Mouse (Mus musculus): ENCODE data around the gene Dnajc16. TPM values are rescaled to one million over a fixed set of nuclear protein-coding genes. Genes with fewer than 3 reads are reported as not detected.

Dnajc16 gene
- polyA plus RNA-seq, 1 experiment from 2014 or later: 5.2 TPM

DNA sequence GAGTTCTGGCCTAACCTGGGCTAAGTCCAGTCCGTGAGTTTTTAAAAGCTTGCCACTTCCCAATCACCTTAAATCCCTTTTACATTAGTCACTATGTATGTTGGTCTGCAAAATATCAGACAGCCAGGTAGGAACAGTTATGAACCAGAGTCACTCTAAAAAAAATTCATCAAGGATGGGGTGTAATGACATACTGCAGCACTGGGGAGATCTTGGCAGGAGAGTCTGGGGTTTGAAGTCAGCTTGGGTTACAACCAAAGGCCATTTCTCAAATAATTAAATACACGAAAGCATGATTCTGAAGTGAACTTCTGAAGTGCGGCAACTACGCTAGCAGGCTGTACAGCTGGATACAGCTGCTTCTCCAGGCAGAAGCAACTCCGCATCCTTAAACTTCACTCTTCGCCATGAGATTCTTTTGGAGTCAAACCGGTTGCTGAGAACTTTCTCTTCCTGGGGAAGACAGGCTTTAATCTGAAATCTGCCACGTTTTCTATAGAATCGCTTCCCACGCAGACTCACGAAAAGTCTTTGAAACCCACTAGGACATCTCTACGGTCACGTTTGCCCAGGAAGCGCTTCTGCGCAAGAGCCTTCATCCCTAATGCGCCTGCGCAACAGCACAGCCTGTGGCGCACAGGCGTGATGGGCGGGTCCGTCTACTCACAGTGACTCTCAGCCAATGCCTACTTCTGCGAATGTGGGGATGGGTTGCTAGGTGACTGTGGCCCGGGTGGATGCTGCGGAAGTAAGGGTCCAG, 56.1 kb downstream of the Dnajc16 start:
- H3K27me3 ChIP-seq (ENCODE audit: control insufficient read depth, insufficient read depth, low read length): no peaks in the 10 kb centered on the region
- H3K9ac ChIP-seq (ENCODE audit: low read depth, low read length): peak overlapping the region; percentile 50
- ATAC-seq (ENCODE audit: low FRiP score, low TSS enrichment): peak; percentile 97
- H3K36me3 ChIP-seq (ENCODE audit: control insufficient read depth, insufficient read depth, low read length): no peaks in the 10 kb centered on the region
- peak overlapping the region; percentile 39; the same call in 1 of the 2 replicates for H3K27ac ChIP-seq (ENCODE audit: low read depth, low read length)
- H3K4me2 ChIP-seq (replicated peaks; ENCODE audit: low read depth, low read length): peak overlapping the region; percentile 50
- H3K4me3 ChIP-seq (ENCODE audit: low read length): peak overlapping the region; percentile 34
- 7% methylated on average over 24 of the region's 24 CpGs for WGBS
- no peaks in the 10 kb centered on the region for H3K9me3 ChIP-seq (ENCODE audit: control insufficient read depth, low read length)
- peaks cover 3% of the 10 kb centered on the region; the same call in 1 of the 2 replicates for H3K4me1 ChIP-seq (ENCODE audit: control insufficient read depth, insufficient read depth, low read length)

- H3K27ac ChIP-seq (ENCODE audit: low read depth, low read length): no peak overlapping the region
- no peak for ATAC-seq (ENCODE audit: low FRiP score, low TSS enrichment)
- no peak overlapping the region for H3K9ac ChIP-seq (ENCODE audit: low read depth, low read length)
- no peak overlapping the region for H3K4me2 ChIP-seq (replicated peaks; ENCODE audit: low read depth, low read length)
- no peaks in the 10 kb centered on the region for H3K9me3 ChIP-seq (ENCODE audit: control insufficient read depth, low read length)
- WGBS: 77% methylated on average over 5 of the region's 5 CpGs
- H3K27me3 ChIP-seq (ENCODE audit: control insufficient read depth, insufficient read depth, low read length): no peaks in the 10 kb centered on the region
- H3K4me3 ChIP-seq (ENCODE audit: low read length): no peak overlapping the region
- no peaks in the 10 kb centered on the region for H3K36me3 ChIP-seq (ENCODE audit: control insufficient read depth, insufficient read depth, low read length)
- peaks cover 3% of the 10 kb centered on the region; the same call in 1 of the 2 replicates for H3K4me1 ChIP-seq (ENCODE audit: control insufficient read depth, insufficient read depth, low read length)
Observed at GRCm38 (mm10) chr4:141731766-141732165, 59.0 kb downstream of the Dnajc16 start.

DNA sequence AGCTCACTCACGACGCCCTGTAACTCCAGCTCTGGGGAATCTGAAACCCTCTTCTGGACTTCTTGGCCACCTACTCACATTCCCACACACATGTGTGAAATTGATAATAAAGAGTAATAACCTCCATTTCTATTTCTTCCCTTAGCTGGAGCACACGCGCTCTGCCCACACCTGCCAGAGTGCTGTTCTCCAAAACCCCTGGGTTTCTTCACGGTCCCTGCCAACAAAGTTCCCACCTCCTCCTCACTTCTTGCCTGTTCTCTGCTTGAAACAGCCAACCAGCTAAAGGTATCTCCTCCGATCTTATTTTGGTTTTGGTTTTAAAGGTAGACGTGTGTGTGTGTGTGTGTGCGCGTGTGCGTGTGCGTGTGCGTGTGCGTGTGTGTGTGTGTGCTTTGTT, 60.3 kb downstream of the Dnajc16 start:
- Histone ChIP-seq H3K4me1 (ENCODE audit: control insufficient read depth, insufficient read depth, low read length) (peaks cover 3% of the 10 kb centered on the region; the same call in 1 of the 2 replicates), H3K9me3 (ENCODE audit: control insufficient read depth, low read length) (no peaks in the 10 kb centered on the region), H3K27ac (ENCODE audit: low read depth, low read length) (no peak overlapping the region), H3K27me3 (ENCODE audit: control insufficient read depth, insufficient read depth, low read length) (no peaks in the 10 kb centered on the region), H3K9ac (ENCODE audit: low read depth, low read length) (no peak overlapping the region), H3K4me3 (ENCODE audit: low read length) (no peak overlapping the region), H3K4me2 (replicated peaks; ENCODE audit: low read depth, low read length) (no peak overlapping the region), H3K36me3 (ENCODE audit: control insufficient read depth, insufficient read depth, low read length) (no peaks in the 10 kb centered on the region)
- no peak for ATAC-seq (ENCODE audit: low FRiP score, low TSS enrichment)
- WGBS: 81% methylated on average over 13 of the region's 13 CpGs

- ATAC-seq (ENCODE audit: low FRiP score, low TSS enrichment): no peak
- Histone ChIP-seq H3K9me3 (ENCODE audit: control insufficient read depth, low read length) (no peaks in the 10 kb centered on the region), H3K9ac (ENCODE audit: low read depth, low read length) (no peak overlapping the region), H3K4me2 (replicated peaks; ENCODE audit: low read depth, low read length) (no peak overlapping the region), H3K27ac (ENCODE audit: low read depth, low read length) (no peak overlapping the region), H3K4me3 (ENCODE audit: low read length) (no peak overlapping the region), H3K4me1 (ENCODE audit: control insufficient read depth, insufficient read depth, low read length) (no peaks in the 10 kb centered on the region), H3K36me3 (ENCODE audit: control insufficient read depth, insufficient read depth, low read length) (no peaks in the 10 kb centered on the region), H3K27me3 (ENCODE audit: control insufficient read depth, insufficient read depth, low read length) (no peaks in the 10 kb centered on the region)
- WGBS: 86% methylated on average over 3 of the region's 3 CpGs
Observed at GRCm38 (mm10) chr4:141729266-141729665, 61.5 kb downstream of the Dnajc16 start.

GRCm38 (mm10) chr4:141725738-141726137, 65.0 kb downstream of the Dnajc16 start:
- Histone ChIP-seq H3K36me3 (ENCODE audit: control insufficient read depth, insufficient read depth, low read length) (no peaks in the 10 kb centered on the region), H3K4me1 (ENCODE audit: control insufficient read depth, insufficient read depth, low read length) (peaks cover 15% of the 10 kb centered on the region), H3K4me2 (replicated peaks; ENCODE audit: low read depth, low read length) (no peak overlapping the region), H3K9me3 (ENCODE audit: control insufficient read depth, low read length) (no peaks in the 10 kb centered on the region), H3K27ac (ENCODE audit: low read depth, low read length) (peak overlapping the region; percentile 2; the same call in 1 of the 2 replicates), H3K9ac (ENCODE audit: low read depth, low read length) (no peak overlapping the region), H3K27me3 (ENCODE audit: control insufficient read depth, insufficient read depth, low read length) (no peaks in the 10 kb centered on the region), H3K4me3 (ENCODE audit: low read length) (no peak overlapping the region)
- WGBS: 47% methylated on average over 3 of the region's 3 CpGs
- no peak for ATAC-seq (ENCODE audit: low FRiP score, low TSS enrichment)

GRCm38 (mm10) chr4:141725277-141725676, 65.5 kb downstream of the Dnajc16 start:
- ATAC-seq (ENCODE audit: low FRiP score, low TSS enrichment): no peak
- no peaks in the 10 kb centered on the region for H3K27me3 ChIP-seq (ENCODE audit: control insufficient read depth, insufficient read depth, low read length)
- H3K4me1 ChIP-seq (ENCODE audit: control insufficient read depth, insufficient read depth, low read length): peaks cover 15% of the 10 kb centered on the region
- no peak overlapping the region for H3K4me3 ChIP-seq (ENCODE audit: low read length)
- H3K9me3 ChIP-seq (ENCODE audit: control insufficient read depth, low read length): no peaks in the 10 kb centered on the region
- WGBS: 80% methylated on average over 5 of the region's 5 CpGs
- peaks cover 2% of the 10 kb centered on the region; the same call in 1 of the 2 replicates for H3K36me3 ChIP-seq (ENCODE audit: control insufficient read depth, insufficient read depth, low read length)
- H3K27ac ChIP-seq (ENCODE audit: low read depth, low read length): 0 out of 2 replicates have a peak overlapping the region, but pooled peaks have one; percentile 38
- no peak overlapping the region for H3K9ac ChIP-seq (ENCODE audit: low read depth, low read length)
- no peak overlapping the region for H3K4me2 ChIP-seq (replicated peaks; ENCODE audit: low read depth, low read length)

GRCm38 (mm10) chr4:141724594-141724993, 66.1 kb downstream of the Dnajc16 start:
- WGBS: 42% methylated on average over 11 of the region's 11 CpGs
- Histone ChIP-seq H3K9me3 (ENCODE audit: control insufficient read depth, low read length) (no peaks in the 10 kb centered on the region), H3K4me1 (ENCODE audit: control insufficient read depth, insufficient read depth, low read length) (peaks cover 18% of the 10 kb centered on the region), H3K36me3 (ENCODE audit: control insufficient read depth, insufficient read depth, low read length) (peaks cover 7% of the 10 kb centered on the region; the same call in 1 of the 2 replicates), H3K9ac (ENCODE audit: low read depth, low read length) (no peak overlapping the region), H3K4me2 (replicated peaks; ENCODE audit: low read depth, low read length) (no peak overlapping the region; the same call in 1 of the 2 replicates), H3K27ac (ENCODE audit: low read depth, low read length) (peak overlapping the region; percentile 38; the same call in 1 of the 2 replicates), H3K4me3 (ENCODE audit: low read length) (no peak overlapping the region), H3K27me3 (ENCODE audit: control insufficient read depth, insufficient read depth, low read length) (no peaks in the 10 kb centered on the region)
- no peak for ATAC-seq (ENCODE audit: low FRiP score, low TSS enrichment)

DNA sequence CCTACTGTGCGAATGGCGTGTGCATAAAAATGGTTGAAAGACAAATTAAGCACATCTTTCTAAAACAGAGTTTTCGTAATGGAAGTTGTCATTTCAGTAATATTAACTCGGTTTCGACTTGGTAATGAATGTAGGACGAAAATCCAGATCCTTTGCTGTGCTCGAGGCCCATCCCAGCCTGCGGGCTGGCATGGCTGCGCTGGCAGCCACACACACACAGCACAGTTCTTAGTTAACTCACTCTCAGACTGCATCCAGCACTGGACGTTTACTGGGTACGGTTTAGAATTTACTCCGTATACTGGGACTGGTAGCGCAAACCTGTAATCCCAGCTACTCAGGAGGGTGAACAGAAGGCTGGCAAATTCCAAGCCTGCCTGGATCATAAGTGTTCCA, 67.1 kb downstream of the Dnajc16 start:
- Histone ChIP-seq H3K9ac (ENCODE audit: low read depth, low read length) (peak overlapping the region; percentile 97), H3K36me3 (ENCODE audit: control insufficient read depth, insufficient read depth, low read length) (peaks cover 7% of the 10 kb centered on the region; the same call in 1 of the 2 replicates), H3K27ac (ENCODE audit: low read depth, low read length) (0 out of 2 replicates have a peak overlapping the region, but pooled peaks have one; percentile 93), H3K27me3 (ENCODE audit: control insufficient read depth, insufficient read depth, low read length) (no peaks in the 10 kb centered on the region), H3K4me2 (replicated peaks; ENCODE audit: low read depth, low read length) (peak overlapping the region; percentile 86), H3K4me3 (ENCODE audit: low read length) (peak overlapping the region; percentile 66), H3K4me1 (ENCODE audit: control insufficient read depth, insufficient read depth, low read length) (peaks cover 20% of the 10 kb centered on the region), H3K9me3 (ENCODE audit: control insufficient read depth, low read length) (no peaks in the 10 kb centered on the region)
- WGBS: 9% methylated on average over 13 of the region's 13 CpGs
- peak; percentile 56; the same call in 1 of the 2 replicates for ATAC-seq (ENCODE audit: low FRiP score, low TSS enrichment)
